Mouse (Mus musculus) adrenal gland, adult 8-10 months (tissue): ENCODE measurements at regions not wholly inside any gene's neighbourhood (a gene's known extent, or its start where the extent isn't known, plus 50 kb on each side); places are given as distances from the start of the nearest gene placed in this dataset.

Source experiments
- DNase-seq: peaks from one replicate; pipeline ENCODE4 v3.0.0; 2022

- no peak for DNase-seq
These were observed 308.5 kb upstream of the Smarca2 start for GRCm38 (mm10) chr19:26296360-26296759.

- no peak for DNase-seq
These were observed 296.2 kb upstream of the Smarca2 start for GRCm38 (mm10) chr19:26308477-26309135.

DNA sequence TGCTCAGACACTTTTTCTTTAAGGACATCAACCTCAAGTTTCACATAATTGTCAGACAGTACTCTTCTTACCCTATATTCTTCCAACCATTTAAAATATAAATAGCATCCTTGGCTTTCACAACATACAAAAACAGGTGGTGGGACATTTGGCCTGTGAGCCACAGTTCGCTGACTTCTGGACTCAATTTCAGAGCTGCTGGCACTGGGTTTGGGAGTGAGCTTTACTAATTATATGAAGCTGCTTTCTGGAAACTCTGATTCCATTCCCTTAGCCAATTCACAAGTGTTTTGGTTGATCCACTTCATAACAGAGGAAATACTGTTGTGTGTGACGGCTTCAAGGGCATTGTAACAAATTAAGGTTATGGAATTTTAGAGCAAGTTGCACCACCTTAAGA, 285.9 kb upstream of the Smarca2 start:
- no peak for DNase-seq

DNA sequence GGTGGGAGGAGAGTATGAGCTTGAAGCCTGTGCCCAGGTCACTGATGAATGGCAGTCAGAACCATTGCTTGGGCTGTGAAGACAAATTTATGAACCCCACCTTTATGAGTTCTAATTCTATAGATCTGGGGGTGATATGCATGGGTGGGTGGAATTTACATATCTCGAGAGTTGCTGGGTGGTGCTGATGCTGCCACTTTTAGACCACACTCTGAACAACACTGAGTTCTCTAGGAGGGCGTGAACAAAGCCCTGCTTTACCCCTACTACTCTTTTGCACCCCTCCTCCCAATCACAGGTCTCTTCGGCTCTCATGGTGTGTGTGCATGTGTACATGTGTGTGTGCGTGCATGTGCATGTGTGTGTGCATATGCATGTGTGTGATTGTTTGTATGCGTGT, 281.2 kb upstream of the Smarca2 start:
- no peak for DNase-seq

GRCm38 (mm10) chr19:26339120-26339519, 265.7 kb upstream of the Smarca2 start:
- no peak for DNase-seq

DNA sequence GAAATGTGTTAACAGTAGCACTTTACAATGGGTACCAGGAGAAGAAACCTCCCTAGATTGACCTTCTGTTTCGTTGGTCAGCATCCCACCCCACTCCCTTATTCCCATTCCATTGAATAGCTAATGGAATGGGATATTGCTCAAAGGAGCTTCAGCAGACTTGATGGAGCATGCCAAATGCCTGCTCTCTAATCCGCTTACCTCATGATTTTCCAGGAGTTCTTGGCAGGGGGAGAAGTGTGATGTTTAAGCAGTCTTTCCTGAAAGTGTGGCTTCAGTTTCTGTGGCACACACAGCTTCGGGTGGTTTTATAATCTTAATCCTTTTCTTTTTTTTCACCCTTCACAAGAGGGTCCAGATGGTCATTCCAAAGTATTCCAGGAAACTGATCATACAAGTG, 264.7 kb upstream of the Smarca2 start:
- DNase-seq = no peak

DNA sequence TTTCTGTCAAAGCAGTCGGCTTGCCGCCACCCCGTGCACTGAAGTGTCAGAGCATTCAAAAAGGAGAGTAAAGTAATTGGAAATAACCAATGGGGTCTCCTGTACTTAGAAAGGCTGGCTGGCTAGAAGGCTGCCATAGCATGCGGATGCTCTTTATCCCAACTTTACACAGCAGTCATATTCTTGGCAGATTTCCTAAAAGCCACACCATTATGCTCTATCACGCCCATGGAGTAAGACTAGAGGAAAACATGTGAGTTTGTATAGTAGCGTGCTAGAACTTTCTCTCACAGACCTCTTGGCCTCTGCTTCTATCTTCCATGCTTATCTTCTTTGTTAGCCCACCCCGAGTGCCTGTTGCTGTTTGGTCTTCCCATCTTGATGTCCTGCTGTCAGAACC, 249.8 kb upstream of the Smarca2 start:
- DNase-seq = no peak

DNA sequence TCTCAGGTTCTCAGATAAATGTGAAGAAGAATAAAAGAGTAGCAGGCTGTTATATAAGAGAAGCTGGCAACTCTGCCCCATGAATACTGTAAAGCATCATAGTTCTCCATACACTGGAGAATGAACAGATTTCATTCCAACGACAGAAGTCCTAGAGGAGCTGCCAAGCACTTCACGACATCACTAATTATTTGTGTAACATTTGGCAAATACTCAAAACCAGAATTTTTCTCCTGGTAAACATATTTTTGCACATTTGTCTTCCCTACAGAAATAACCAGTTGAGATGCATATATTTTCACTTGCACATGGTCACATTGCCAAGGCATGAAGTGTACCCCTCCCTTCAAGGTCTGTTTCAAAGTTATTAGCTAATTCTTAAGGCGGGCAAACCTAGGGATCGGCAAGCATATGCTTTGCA, 220.9 kb upstream of the Smarca2 start:
- no peak for DNase-seq

DNA sequence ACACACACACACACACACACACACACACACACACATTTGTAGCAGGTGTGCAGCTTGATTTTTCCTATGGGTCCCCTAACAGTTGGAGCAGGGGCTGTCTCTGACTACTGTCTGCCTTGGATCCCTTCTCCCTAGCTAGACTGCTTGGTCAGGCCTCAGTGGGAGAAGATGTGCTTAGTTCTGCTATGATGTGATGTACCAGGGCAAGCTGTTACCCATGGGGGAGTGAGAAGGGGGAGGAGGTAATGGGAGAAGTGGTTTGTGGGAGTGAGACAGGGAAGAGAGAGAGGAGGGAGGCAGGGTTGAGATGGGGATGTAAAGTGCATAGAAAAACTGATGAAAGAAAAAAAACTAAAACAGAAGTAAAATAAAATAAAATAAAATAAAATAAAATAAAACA, 218.8 kb upstream of the Smarca2 start:
- DNase-seq = no peak

DNA sequence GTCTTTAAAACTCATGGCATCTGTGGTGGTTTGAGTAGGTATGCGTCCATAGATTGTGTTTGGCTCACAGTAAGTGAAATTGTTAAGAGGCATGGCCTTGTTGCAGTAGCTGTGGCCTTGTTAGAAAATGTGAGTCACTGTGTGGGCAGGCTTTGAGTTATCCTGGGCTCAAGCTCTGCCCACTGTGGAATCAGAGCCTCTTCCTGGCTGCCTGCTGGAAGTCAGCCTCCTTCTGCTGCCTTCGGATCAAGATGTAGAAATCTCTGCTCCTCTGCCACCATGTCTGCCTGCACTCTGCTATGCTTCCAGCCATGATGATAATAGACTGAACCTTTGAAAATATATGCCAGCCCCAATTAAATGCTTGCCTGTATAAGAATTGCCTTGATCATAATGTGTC, 192.2 kb upstream of the Smarca2 start:
- DNase-seq = peak; percentile 2

DNA sequence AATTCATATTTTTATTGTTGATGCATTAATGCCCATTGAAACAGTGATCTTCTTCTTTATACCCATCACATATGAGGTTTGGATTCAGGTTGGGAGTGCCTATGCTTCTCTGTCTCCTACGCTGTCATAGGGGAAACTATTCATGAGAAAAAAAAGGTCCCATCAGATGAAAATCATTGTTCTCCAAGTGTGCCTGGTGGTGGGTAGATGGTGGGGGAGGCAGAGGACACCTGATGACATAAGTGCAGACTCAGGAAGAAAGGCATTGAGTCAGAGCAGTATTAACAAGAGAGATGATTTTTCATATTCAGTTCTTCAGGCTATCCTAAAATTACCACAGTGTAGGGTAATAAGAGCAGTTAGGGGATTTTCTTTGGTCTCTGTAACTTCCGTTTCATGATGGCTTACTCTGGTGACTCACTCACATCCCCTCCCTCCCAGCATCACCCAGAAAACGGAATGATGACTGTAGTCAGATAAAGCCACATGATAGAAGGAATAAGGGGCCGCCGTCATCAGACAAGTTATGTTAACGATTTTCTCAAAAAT, 190.3 kb upstream of the Smarca2 start:
- no peak for DNase-seq

DNA sequence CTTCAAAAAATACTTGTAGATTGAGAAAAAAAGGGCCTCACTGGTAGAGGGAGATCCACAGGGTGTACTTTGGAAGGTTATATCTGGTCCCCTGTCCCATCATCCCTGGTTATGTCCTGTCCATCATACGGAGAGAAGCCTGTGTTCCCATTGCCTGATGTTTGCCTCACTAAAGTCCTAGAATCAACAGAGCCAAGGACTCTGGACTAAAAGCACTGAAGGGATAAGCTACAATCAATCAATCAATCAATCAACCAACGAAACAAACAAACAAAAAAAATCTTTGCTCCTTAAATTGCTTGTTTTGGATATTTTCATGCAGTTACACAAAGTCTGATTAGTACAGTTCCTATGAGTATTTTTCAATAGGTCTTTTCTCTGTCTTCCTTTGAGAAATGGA, 185.1 kb upstream of the Smarca2 start:
- DNase-seq = no peak

GRCm38 (mm10) chr19:26439163-26439562, 165.7 kb upstream of the Smarca2 start:
- no peak for DNase-seq

DNA sequence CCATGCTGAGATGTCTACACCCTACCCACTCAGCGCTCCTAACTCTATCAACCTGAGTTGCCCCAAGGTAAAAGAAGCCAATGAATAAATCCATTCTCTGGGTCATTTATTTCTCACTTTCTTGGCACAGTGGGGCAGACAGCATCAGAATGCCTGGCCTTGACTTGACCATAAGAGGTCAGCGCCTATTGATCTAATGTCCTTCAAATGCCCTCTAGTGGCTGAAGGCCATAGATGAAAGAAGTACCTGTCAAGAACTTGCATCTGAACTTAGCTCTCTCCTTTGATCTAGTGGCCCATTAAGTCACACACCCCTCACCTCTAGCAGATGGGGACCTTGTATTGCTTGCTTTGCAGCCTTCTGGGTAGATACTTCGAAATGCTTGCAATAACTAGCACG, 159.5 kb upstream of the Smarca2 start:
- DNase-seq = no peak

DNA sequence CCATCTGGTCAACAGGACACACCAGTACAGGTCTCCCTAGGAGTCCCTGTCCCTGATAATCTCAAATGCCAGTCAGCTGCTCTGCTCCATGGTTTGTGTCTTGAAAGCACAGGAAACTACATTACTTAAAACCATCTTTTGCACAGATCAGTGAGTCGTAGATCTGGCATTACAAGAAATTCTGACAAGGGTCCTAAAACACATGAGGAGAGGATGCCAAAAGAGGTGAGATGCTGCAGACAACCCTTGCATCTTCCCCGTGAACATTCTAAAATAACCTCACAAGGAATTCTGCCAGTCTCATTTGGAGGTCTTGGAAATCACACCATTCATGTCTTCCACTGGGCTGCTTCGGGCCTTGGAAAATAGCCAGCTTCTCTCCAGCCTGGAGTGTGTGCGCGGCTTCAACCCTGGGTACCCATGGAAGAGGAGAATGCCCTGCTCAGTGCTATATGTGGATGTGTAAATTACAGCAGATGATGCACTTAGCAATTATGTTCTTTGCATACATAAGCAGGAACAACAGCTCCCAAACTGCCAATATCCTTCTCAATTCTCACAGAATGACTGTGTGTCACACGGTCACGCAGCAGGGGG, 157.3 kb upstream of the Smarca2 start:
- no peak for DNase-seq

DNA sequence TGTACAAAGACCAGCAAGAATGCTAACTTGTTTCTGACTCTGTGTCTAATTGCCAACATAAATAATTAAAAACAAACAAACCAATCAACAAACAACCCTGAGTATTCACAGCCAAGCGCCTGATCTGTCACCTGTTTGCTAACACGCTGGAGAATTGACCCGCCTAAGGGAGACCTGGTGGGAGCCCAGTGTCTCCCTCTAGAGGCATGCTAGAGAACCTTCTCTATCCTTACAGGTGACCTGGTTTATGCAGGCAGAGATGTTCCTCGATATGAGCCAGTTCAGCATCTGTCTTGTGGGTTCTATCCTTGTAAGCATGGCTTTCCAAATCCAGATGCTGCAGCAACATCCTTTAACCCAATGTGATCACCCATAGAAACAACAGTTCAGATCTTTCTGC, 143.1 kb upstream of the Smarca2 start:
- DNase-seq = no peak

GRCm38 (mm10) chr19:26465228-26465627, 139.6 kb upstream of the Smarca2 start:
- peak; percentile 5 for DNase-seq

GRCm38 (mm10) chr19:26466244-26466643, 138.6 kb upstream of the Smarca2 start:
- no peak for DNase-seq

GRCm38 (mm10) chr19:26467179-26467651, 137.6 kb upstream of the Smarca2 start:
- DNase-seq = no peak

GRCm38 (mm10) chr19:26472659-26473058, 132.2 kb upstream of the Smarca2 start:
- DNase-seq = no peak

- DNase-seq = no peak
These were observed 131.6 kb upstream of the Smarca2 start for GRCm38 (mm10) chr19:26473211-26473610.

DNA sequence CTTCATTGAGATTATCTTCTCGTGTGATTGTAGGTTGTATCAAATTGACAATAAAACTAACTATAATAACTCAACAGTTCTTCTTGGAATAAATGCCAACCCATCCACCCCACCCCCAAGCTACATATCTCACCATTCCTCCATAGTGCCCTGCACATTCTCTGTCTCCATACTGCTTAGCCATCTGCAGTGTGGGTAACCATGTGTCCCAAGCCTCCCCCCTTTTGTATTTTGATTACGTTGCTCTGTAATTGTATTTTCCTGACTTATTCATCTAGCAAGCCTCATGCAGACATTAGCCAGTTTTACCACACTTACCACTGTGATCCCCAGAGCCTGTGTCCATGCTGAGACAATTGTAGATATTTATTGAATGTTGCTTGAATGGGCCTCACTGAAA, 129.7 kb upstream of the Smarca2 start:
- no peak for DNase-seq

GRCm38 (mm10) chr19:26475754-26476153, 129.1 kb upstream of the Smarca2 start:
- no peak for DNase-seq

- no peak for DNase-seq
These were observed 126.7 kb upstream of the Smarca2 start for GRCm38 (mm10) chr19:26478055-26478737.
